9 mouse cellular contexts compared by ENCODE assay signal in the genomic region with DNA sequence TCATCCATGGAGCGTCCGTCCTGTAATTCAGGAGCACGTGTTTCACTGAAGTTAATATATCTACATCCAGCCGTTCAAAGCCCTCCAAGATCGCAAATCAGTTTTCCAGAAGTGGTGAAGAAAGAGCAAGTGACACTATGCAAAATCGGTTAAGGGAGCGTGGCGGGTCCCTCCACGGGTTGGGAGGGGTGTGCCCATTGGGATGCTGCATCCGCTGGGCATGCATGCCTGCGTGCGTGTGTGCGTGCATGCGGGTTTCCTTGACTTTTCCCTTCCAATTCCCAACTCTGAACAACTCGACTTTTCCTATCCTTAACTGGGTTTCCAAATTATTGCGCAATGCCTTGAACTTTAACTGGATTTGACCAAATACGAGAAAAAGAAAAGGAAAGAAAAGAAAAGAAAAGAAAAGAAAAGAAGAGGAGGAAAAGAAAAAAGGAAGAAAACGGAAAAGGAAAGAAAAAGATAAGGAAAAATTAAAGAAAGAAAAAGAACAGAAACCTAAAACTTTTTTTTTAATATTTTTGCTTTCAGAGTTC. TPM values are rescaled to one million over a fixed set of nuclear protein-coding genes. Genes with fewer than 3 reads are reported as not detected.
DNase-seq lines count a peak whose midpoint lies in the region; ATAC-seq and TF ChIP-seq lines count a peak whose summit lies in the region.
"Had no signal": no experiment of that assay in that cellular context is flagged by ENCODE, and none has a peak within 500 bp of the region (broad histone marks: within the 10 kb centered on the region; RNA-seq: fewer than 3 reads in every experiment).

No protein-coding gene starts in this region.

- H3K27ac ChIP-seq in kidney, adult 2 months (ENCODE audit: insufficient read depth, low read depth, low read length) = no peak overlapping the region
- H3K27ac ChIP-seq in embryonic facial prominence, embryonic 15.5 days (replicated peaks) = no peak overlapping the region
- no peak overlapping the region for H3K27ac ChIP-seq in intestine, embryonic 14.5 days (ENCODE audit: low read depth)
- H3K27ac ChIP-seq in midbrain, embryonic 15.5 days = no peak overlapping the region

- H3K4me1 ChIP-seq in kidney, adult 2 months (ENCODE audit: control insufficient read depth, insufficient read depth, low read length) = no peaks in the 10 kb centered on the region
- peaks cover 15% of the 10 kb centered on the region for H3K4me1 ChIP-seq in embryonic facial prominence, embryonic 15.5 days
- H3K4me1 ChIP-seq in intestine, embryonic 14.5 days (replicated peaks; ENCODE audit: control insufficient read depth, insufficient read depth, low read length) = peaks cover 4% of the 10 kb centered on the region; the same call in 1 of the 2 replicates
- peaks cover 16% of the 10 kb centered on the region for H3K4me1 ChIP-seq in midbrain, embryonic 15.5 days

- H3K36me3 ChIP-seq in kidney, adult 2 months (ENCODE audit: control insufficient read depth, insufficient read depth, low read length) = no peaks in the 10 kb centered on the region
- H3K36me3 ChIP-seq in embryonic facial prominence, embryonic 15.5 days = no peaks in the 10 kb centered on the region
- no peaks in the 10 kb centered on the region for H3K36me3 ChIP-seq in intestine, embryonic 14.5 days (ENCODE audit: control insufficient read depth, insufficient read depth, low read length)
- H3K36me3 ChIP-seq in midbrain, embryonic 15.5 days (replicated peaks) = no peaks in the 10 kb centered on the region
- H3K36me3 ChIP-seq: G1E had no signal

- 4% methylated on average over 18 of the region's 18 CpGs for WGBS in kidney, adult 2 months
- 5% methylated on average over 18 of the region's 18 CpGs for WGBS in embryonic facial prominence, embryonic 15.5 days
- 6% methylated on average over 18 of the region's 18 CpGs for WGBS in intestine, embryonic 14.5 days
- WGBS in midbrain, embryonic 15.5 days = 5% methylated on average over 18 of the region's 18 CpGs

- H3K9ac ChIP-seq in embryonic facial prominence, embryonic 15.5 days = no peak overlapping the region
- no peak overlapping the region for H3K9ac ChIP-seq in intestine, embryonic 14.5 days (ENCODE audit: low read length)
- peak overlapping the region; percentile 34 for H3K9ac ChIP-seq in midbrain, embryonic 15.5 days

- H3K27me3 ChIP-seq in kidney, adult 2 months (replicated peaks; ENCODE audit: control insufficient read depth, insufficient read depth, low read length) = no peaks in the 10 kb centered on the region
- peaks cover 28% of the 10 kb centered on the region for H3K27me3 ChIP-seq in embryonic facial prominence, embryonic 15.5 days
- H3K27me3 ChIP-seq in intestine, embryonic 14.5 days (replicated peaks; ENCODE audit: control insufficient read depth, insufficient read depth, low read length) = peaks cover 46% of the 10 kb centered on the region
- peaks cover 49% of the 10 kb centered on the region for H3K27me3 ChIP-seq in midbrain, embryonic 15.5 days (replicated peaks)

- H3K4me2 ChIP-seq in embryonic facial prominence, embryonic 15.5 days (replicated peaks) = peak overlapping the region; percentile 89
- peak overlapping the region; percentile 84 for H3K4me2 ChIP-seq in intestine, embryonic 14.5 days (ENCODE audit: low read length)
- peak overlapping the region; percentile 98 for H3K4me2 ChIP-seq in midbrain, embryonic 15.5 days

- no peak for ATAC-seq in embryonic facial prominence, embryonic 15.5 days (ENCODE audit: insufficient number of reproducible peaks, low FRiP score, low TSS enrichment, low read depth)
- peak; percentile 40; the same call in 1 of the 2 replicates for ATAC-seq in intestine, embryonic 14.5 days (replicated peaks; ENCODE audit: low FRiP score, low TSS enrichment, low read depth)
- peak; percentile 64 for ATAC-seq in midbrain, embryonic 15.5 days (replicated peaks)
- no peak for ATAC-seq in megakaryocyte-erythroid progenitor cell, adult 5-6 weeks (replicated peaks; ENCODE audit: low FRiP score, low TSS enrichment, poor library complexity, severe bottlenecking)

- TF ChIP-seq POLR2A in kidney, adult 2 months (IDR thresholded peaks at IDR 0.05; ENCODE audit: low read depth, low read length) = no peak

- TF ChIP-seq CTCF in kidney, adult 2 months (conservative IDR thresholded peaks at IDR 0.05; ENCODE audit: insufficient read depth, insufficient read length, low read depth, low read length) = no peak

- no peaks in the 10 kb centered on the region for H3K9me3 ChIP-seq in embryonic facial prominence, embryonic 15.5 days (replicated peaks)
- no peaks in the 10 kb centered on the region for H3K9me3 ChIP-seq in intestine, embryonic 14.5 days (ENCODE audit: control insufficient read depth, low read length)
- H3K9me3 ChIP-seq in midbrain, embryonic 15.5 days = no peaks in the 10 kb centered on the region

- DNase-seq in kidney, adult 2 months = no peak
- no peak for DNase-seq in kidney, adult 18-20 months
- DNase-seq in intestine, embryonic 14.5 days (ENCODE audit: low spot score) = no peak
- no peak for DNase-seq in frontal cortex, postnatal 10 days (ENCODE audit: low spot score in 2 of 2)
- DNase-seq in cerebellum, adult 9-11 months = no peak

- H3K4me3 ChIP-seq in kidney, adult 2 months (ENCODE audit: insufficient read depth, low read depth, low read length) = peak overlapping the region; percentile 12; the same call in 1 of the 2 replicates
- peak overlapping the region; percentile 53 for H3K4me3 ChIP-seq in embryonic facial prominence, embryonic 15.5 days (replicated peaks)
- peak overlapping the region; percentile 38 for H3K4me3 ChIP-seq in intestine, embryonic 14.5 days (ENCODE audit: low read depth, low read length)
- H3K4me3 ChIP-seq in midbrain, embryonic 15.5 days = peak overlapping the region; percentile 52

RNA-seq across cellular contexts. Expression of gene Meox2, which starts 1.2 kb away (rescaled TPM):
- polyA plus RNA-seq in kidney, adult 2 months (2012; rRNA removed) = 0.88 and 1.0 TPM in 2 replicates
- polyA plus RNA-seq in embryonic facial prominence, embryonic 15.5 days (2015; fragmentation: Nextera tagmentation; extraction: Ambion mirVana) = 15.0 and 19.2 TPM in 2 replicates
- 1.6 and 1.7 TPM in 2 replicates for polyA plus RNA-seq in intestine, embryonic 14.5 days (2014; fragmentation: Nextera tagmentation; extraction: Ambion mirVana)
- polyA plus RNA-seq in midbrain, embryonic 15.5 days (2015; fragmentation: Nextera tagmentation; extraction: Ambion mirVana) = 0.26 and 0.54 TPM in 2 replicates
- total RNA-seq in megakaryocyte-erythroid progenitor cell, adult 5-6 weeks (2014; fragmentation: Nextera tagmentation) = not detected in 2 replicates
- total RNA-seq in megakaryocyte-erythroid progenitor cell, adult 5-6 weeks (2017) = not detected in 2 replicates
- polyA plus RNA-seq: G1E had no signal

Comparison
In these comparisons a context has a peak if more than half of its experiments do, and no peak if none do; other contexts are left out.
1. ATAC-seq: peak in intestine, embryonic 14.5 days (single experiment) and midbrain, embryonic 15.5 days (single experiment); none in embryonic facial prominence, embryonic 15.5 days (single experiment) and megakaryocyte-erythroid progenitor cell, adult 5-6 weeks (single experiment).
2. Peak in every context shown above with its lines, with median percentiles within 50 percentile points of each other: H3K4me3 ChIP-seq and H3K4me2 ChIP-seq.